Mouse (Mus musculus) liver, embryonic 13.5 days (tissue): ENCODE results near the gene Ankrd44. TPM values are rescaled to one million over a fixed set of nuclear protein-coding genes. Genes with fewer than 3 reads are reported as not detected.

Source experiments
- ATAC-seq: fragments of 200-750 bp; cut with Nextera tagmentation; 2 replicates; pipeline ENCODE4 v1.8.0; 2017; ENCODE audit warnings: low read depth, mild to moderate bottlenecking, moderate number of reproducible peaks, moderate library complexity
- DNase-seq: peaks from one replicate; pipeline ENCODE4 v3.0.0; 2022
- H3K27ac ChIP-seq: fragments of 300-500 bp; sonication (generic); 2 replicates; pipeline ENCODE4 v1.5.1; 2015; ENCODE audit warnings: moderate library complexity, mild to moderate bottlenecking, inconsistent platforms
- H3K27me3 ChIP-seq: fragments of 300-500 bp; sonication (generic); 2 replicates; pipeline ENCODE4 v1.6.1; 2015; ENCODE audit warnings: mild to moderate bottlenecking, inconsistent platforms
- H3K36me3 ChIP-seq: fragments of 300-500 bp; sonication (generic); 2 replicates; pipeline ENCODE4 v1.6.1; 2015; ENCODE audit warnings: mild to moderate bottlenecking, inconsistent platforms
- H3K4me1 ChIP-seq: fragments of 300-500 bp; sonication (generic); replicated peaks from 2 replicates; pipeline ENCODE4 v1.6.1; 2015; ENCODE audit warnings: inconsistent platforms
- H3K4me2 ChIP-seq: fragments of 300-500 bp; sonication (generic); 2 replicates; pipeline ENCODE4 v1.6.1; 2015; ENCODE audit warnings: inconsistent platforms, mild to moderate bottlenecking, moderate library complexity
- H3K4me3 ChIP-seq: fragments of 300-500 bp; sonication (generic); replicated peaks from 2 replicates; pipeline ENCODE4 v1.5.1; 2015; ENCODE audit warnings: mild to moderate bottlenecking, inconsistent platforms
- H3K9ac ChIP-seq: fragments of 300-500 bp; sonication (generic); 2 replicates; pipeline ENCODE4 v1.6.1; 2015; ENCODE audit warnings: mild to moderate bottlenecking, inconsistent platforms
- H3K9me3 ChIP-seq: fragments of 300-500 bp; sonication (generic); replicated peaks from 2 replicates; pipeline ENCODE4 v1.6.1; 2016; ENCODE audit warnings: inconsistent platforms
- WGBS: fragments of 180-500 bp; shearing (Covaris S2); methylation state at CpG from one replicate; pipeline ENCODE4 v1.1.7; 2015; ENCODE audit not compliant: insufficient replicate concordance; 5-methylcytosine and 5-hydroxymethylcytosine counted together
- polyA plus RNA-seq: library from polyadenylated mRNA; unstranded; fragments of >200 nt; fragmentation: Nextera tagmentation; extraction: Ambion mirVana; gene quantifications from 2 replicates; pipeline ENCODE4 v1.2.1, GENCODE M21; 2015

The Ankrd44 gene
- polyA plus RNA-seq, 1 experiment from 2014 or later, result 3.0 TPM

GRCm38 (mm10) chr1:54877423-54878073 is 48.6 kb downstream of the Ankrd44 start:
- H3K36me3 ChIP-seq, result no peaks in the 10 kb centered on the region
- ATAC-seq (no peak), DNase-seq (no peak)
- WGBS, result 70% methylated on average over 10 of the region's 10 CpGs
- no peak overlapping the region for H3K4me2 ChIP-seq
- no peaks in the 10 kb centered on the region for H3K9me3 ChIP-seq
- H3K4me1 ChIP-seq, result peaks cover 2% of the 10 kb centered on the region; the same call in 1 of the 2 replicates
- no peak overlapping the region for H3K27ac ChIP-seq
- no peak overlapping the region for H3K9ac ChIP-seq
- no peak overlapping the region for H3K4me3 ChIP-seq
- no peaks in the 10 kb centered on the region for H3K27me3 ChIP-seq

- Histone ChIP-seq H3K27ac (no peak overlapping the region), H3K4me3 (no peak overlapping the region), H3K4me2 (no peak overlapping the region), H3K4me1 (peaks cover 2% of the 10 kb centered on the region; the same call in 1 of the 2 replicates), H3K27me3 (no peaks in the 10 kb centered on the region), H3K9ac (no peak overlapping the region), H3K9me3 (no peaks in the 10 kb centered on the region), H3K36me3 (no peaks in the 10 kb centered on the region)
- DNase-seq (no peak), ATAC-seq (no peak)
- 76% methylated on average over 5 of the region's 5 CpGs for WGBS
Measured at GRCm38 (mm10) chr1:54877014-54877413, 49.2 kb downstream of the Ankrd44 start.

- Histone ChIP-seq H3K27me3 (no peaks in the 10 kb centered on the region), H3K36me3 (no peaks in the 10 kb centered on the region), H3K4me1 (peaks cover 11% of the 10 kb centered on the region), H3K27ac (no peak overlapping the region), H3K9ac (no peak overlapping the region), H3K9me3 (no peaks in the 10 kb centered on the region), H3K4me2 (no peak overlapping the region), H3K4me3 (no peak overlapping the region)
- ATAC-seq, result no peak
- 18% methylated on average over 6 of the region's 6 CpGs for WGBS
- no peak for DNase-seq
Measured at GRCm38 (mm10) chr1:54874094-54874493, 52.1 kb downstream of the Ankrd44 start.

- no peaks in the 10 kb centered on the region for H3K27me3 ChIP-seq
- no peaks in the 10 kb centered on the region for H3K9me3 ChIP-seq
- no peak overlapping the region for H3K27ac ChIP-seq
- H3K4me2 ChIP-seq, result no peak overlapping the region
- ATAC-seq (no peak), DNase-seq (no peak)
- no peak overlapping the region for H3K9ac ChIP-seq
- 66% methylated on average over 9 of the region's 9 CpGs for WGBS
- no peak overlapping the region for H3K4me3 ChIP-seq
- H3K4me1 ChIP-seq, result peaks cover 21% of the 10 kb centered on the region
- H3K36me3 ChIP-seq, result no peaks in the 10 kb centered on the region
Measured at GRCm38 (mm10) chr1:54872857-54873616, 53.1 kb downstream of the Ankrd44 start.

- 18% methylated on average over 1 of the region's 1 CpGs for WGBS
- Histone ChIP-seq H3K4me1 (peaks cover 34% of the 10 kb centered on the region), H3K27ac (no peak overlapping the region), H3K4me2 (no peak overlapping the region), H3K36me3 (no peaks in the 10 kb centered on the region), H3K9ac (no peak overlapping the region), H3K9me3 (no peaks in the 10 kb centered on the region), H3K27me3 (no peaks in the 10 kb centered on the region), H3K4me3 (no peak overlapping the region)
- DNase-seq, result no peak
- ATAC-seq, result no peak
Measured at GRCm38 (mm10) chr1:54871321-54871720, 54.9 kb downstream of the Ankrd44 start.

DNA sequence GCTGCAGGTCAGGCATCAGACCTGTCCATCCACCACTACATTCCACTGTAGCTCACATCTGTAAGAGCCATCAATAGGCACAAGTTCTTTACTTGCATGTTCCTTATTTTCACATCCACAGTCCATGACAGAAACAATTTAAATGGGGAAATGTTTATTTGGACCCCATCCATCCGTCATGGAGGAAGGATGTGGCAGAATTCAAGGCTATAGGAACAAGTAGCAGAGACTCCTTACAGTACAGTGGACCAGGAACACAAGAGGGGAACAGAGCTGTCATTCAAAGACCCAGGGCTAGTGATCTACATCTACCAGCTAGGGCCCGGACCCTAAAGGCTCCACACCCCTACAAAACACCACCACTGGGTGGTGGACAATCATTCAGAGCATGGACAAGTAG is 55.6 kb downstream of the Ankrd44 start:
- H3K4me2 ChIP-seq, result no peak overlapping the region
- no peaks in the 10 kb centered on the region for H3K9me3 ChIP-seq
- no peak for ATAC-seq
- WGBS, result 50% methylated on average over 2 of the region's 2 CpGs
- no peak overlapping the region for H3K9ac ChIP-seq
- H3K36me3 ChIP-seq, result no peaks in the 10 kb centered on the region
- H3K27ac ChIP-seq, result no peak overlapping the region
- peaks cover 41% of the 10 kb centered on the region for H3K4me1 ChIP-seq
- no peak overlapping the region for H3K4me3 ChIP-seq
- no peaks in the 10 kb centered on the region for H3K27me3 ChIP-seq
- no peak for DNase-seq

DNA sequence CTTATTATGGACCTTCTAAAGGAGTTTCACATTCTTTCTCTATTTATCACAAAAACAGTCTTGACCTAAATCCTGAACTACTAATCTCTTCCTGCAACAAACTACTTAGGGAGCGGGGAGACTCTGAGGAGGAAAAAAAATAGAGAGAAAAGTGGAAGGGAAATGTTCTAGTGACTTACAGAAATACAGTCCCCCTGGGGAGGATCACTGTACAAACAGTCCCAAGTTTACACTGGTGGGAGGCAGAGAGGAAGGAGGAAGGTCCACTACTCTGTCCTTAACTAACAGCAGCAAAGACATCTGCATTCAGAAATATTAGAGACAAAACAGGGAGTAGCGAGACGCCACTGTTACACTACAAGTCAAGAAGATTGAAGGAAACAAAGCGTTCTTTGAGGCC is 59.0 kb downstream of the Ankrd44 start:
- Histone ChIP-seq H3K9me3 (no peaks in the 10 kb centered on the region), H3K27me3 (no peaks in the 10 kb centered on the region), H3K9ac (no peak overlapping the region), H3K4me3 (no peak overlapping the region), H3K4me2 (no peak overlapping the region), H3K27ac (no peak overlapping the region), H3K4me1 (peaks cover 50% of the 10 kb centered on the region), H3K36me3 (no peaks in the 10 kb centered on the region)
- 50% methylated on average over 4 of the region's 4 CpGs for WGBS
- DNase-seq (no peak), ATAC-seq (no peak)

DNA sequence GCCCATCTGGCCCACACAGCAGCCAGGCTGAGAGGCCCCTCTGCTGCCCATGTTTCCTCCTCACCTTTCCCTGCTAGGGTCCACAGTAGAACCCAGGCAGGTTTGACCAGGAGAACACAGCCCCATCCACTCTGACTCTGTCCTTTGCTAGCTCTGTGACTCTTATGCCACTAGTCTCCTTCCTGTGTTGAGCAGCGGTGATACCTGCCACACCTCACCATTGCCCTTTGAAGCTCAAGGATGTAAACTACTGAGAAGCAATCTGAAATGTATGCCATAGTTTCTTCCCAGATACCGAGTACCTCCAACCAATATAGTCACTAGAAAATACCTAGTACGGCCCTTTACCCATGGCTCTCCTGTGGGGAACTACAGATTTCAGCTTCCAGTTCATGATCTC is 60.1 kb downstream of the Ankrd44 start:
- H3K9me3 ChIP-seq, result no peaks in the 10 kb centered on the region
- H3K4me1 ChIP-seq, result peaks cover 45% of the 10 kb centered on the region
- ATAC-seq (no peak), DNase-seq (no peak)
- no peak overlapping the region for H3K4me2 ChIP-seq
- H3K27ac ChIP-seq, result no peak overlapping the region
- 57% methylated on average over 3 of the region's 3 CpGs for WGBS
- no peak overlapping the region for H3K4me3 ChIP-seq
- H3K9ac ChIP-seq, result no peak overlapping the region
- no peaks in the 10 kb centered on the region for H3K36me3 ChIP-seq
- H3K27me3 ChIP-seq, result no peaks in the 10 kb centered on the region

DNA sequence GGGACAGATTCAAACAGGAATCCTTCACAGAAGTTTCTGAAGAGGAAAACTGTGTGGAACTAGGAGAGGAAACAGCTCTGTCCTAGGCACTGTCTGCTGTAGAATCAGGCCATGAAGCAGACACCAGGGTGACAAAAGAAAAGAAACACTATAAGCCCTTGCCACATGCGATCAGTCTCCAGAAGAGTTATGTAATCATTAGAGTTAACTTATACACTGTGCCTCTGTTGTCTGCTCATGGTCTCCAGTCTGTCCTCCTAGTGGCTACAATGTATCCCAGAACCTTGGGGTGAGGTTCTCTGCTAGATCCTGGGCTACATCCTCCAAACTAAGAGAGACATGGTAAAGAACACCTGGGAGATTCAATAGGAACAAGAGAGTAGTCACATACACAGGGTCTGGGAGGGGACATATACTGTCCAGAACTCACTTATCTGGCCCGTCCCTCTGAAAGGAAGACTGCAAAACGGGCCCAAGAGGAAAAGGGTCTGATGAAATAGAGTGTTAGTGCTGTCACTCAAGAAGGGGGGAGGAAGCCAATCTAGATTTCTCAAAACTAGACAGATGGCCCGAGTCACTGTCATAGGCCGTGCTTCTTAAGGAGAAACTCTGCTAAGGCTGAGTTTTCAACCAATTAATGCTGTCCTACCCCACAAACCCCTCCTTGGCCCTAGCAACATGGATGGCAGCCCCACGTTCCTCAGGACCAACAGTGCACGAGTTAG is 61.1 kb downstream of the Ankrd44 start:
- no peak for ATAC-seq
- no peak overlapping the region for H3K9ac ChIP-seq
- WGBS, result 37% methylated on average over 7 of the region's 7 CpGs

GRCm38 (mm10) chr1:54860361-54860760 is 65.8 kb downstream of the Ankrd44 start:
- H3K4me1 ChIP-seq, result peaks cover 21% of the 10 kb centered on the region
- no peak overlapping the region for H3K27ac ChIP-seq
- H3K4me2 ChIP-seq, result no peak overlapping the region
- H3K9ac ChIP-seq, result no peak overlapping the region
- no peaks in the 10 kb centered on the region for H3K27me3 ChIP-seq
- 56% methylated on average over 5 of the region's 5 CpGs for WGBS
- H3K4me3 ChIP-seq, result no peak overlapping the region
- H3K9me3 ChIP-seq, result no peaks in the 10 kb centered on the region
- DNase-seq (no peak), ATAC-seq (no peak)
- H3K36me3 ChIP-seq, result no peaks in the 10 kb centered on the region

More for the DNA sequence above, 61.1 kb downstream of the Ankrd44 start:
- Histone ChIP-seq H3K4me2 (no peak overlapping the region), H3K4me3 (no peak overlapping the region), H3K36me3 (no peaks in the 10 kb centered on the region), H3K27ac (no peak overlapping the region), H3K27me3 (no peaks in the 10 kb centered on the region), H3K4me1 (peaks cover 45% of the 10 kb centered on the region), H3K9me3 (no peaks in the 10 kb centered on the region)
- no peak for DNase-seq

GRCm38 (mm10) chr1:54859876-54860275 is 66.3 kb downstream of the Ankrd44 start:
- H3K4me2 ChIP-seq, result no peak overlapping the region
- H3K27me3 ChIP-seq, result no peaks in the 10 kb centered on the region
- H3K4me3 ChIP-seq, result no peak overlapping the region
- DNase-seq (no peak), ATAC-seq (no peak)
- H3K4me1 ChIP-seq, result peaks cover 16% of the 10 kb centered on the region
- H3K27ac ChIP-seq, result no peak overlapping the region
- H3K9ac ChIP-seq, result no peak overlapping the region
- H3K9me3 ChIP-seq, result no peaks in the 10 kb centered on the region
- H3K36me3 ChIP-seq, result no peaks in the 10 kb centered on the region
